Mouse (Mus musculus) intestine, postnatal 0 days (tissue): Measurements from ENCODE around the gene Pygb. TPM values are rescaled to one million over a fixed set of nuclear protein-coding genes. Genes with fewer than 3 reads are reported as not detected.

ENCODE experiments used
- ATAC-seq: fragments of 200-750 bp; cut with Nextera tagmentation; 2 replicates; pipeline ENCODE4 v1.8.0; 2017; ENCODE audit warnings: mild to moderate bottlenecking, moderate TSS enrichment, moderate library complexity
- H3K27ac ChIP-seq: fragments of 300-500 bp; sonication (generic); 2 replicates; pipeline ENCODE4 v1.5.1; 2014; ENCODE audit warnings: mild to moderate bottlenecking, low read depth, low read length, moderate library complexity
- H3K27me3 ChIP-seq: fragments of 300-500 bp; sonication (generic); replicated peaks from 2 replicates; pipeline ENCODE4 v1.6.1; 2014; ENCODE audit warnings: low read length, mixed read lengths; ENCODE audit not compliant: control insufficient read depth, insufficient read depth
- H3K36me3 ChIP-seq: fragments of 300-500 bp; sonication (generic); 2 replicates; pipeline ENCODE4 v1.6.1; 2014; ENCODE audit warnings: mild to moderate bottlenecking, moderate library complexity; ENCODE audit not compliant: control insufficient read depth, insufficient read depth
- H3K4me1 ChIP-seq: fragments of 300-500 bp; sonication (generic); replicated peaks from 2 replicates; pipeline ENCODE4 v1.6.1; 2014; ENCODE audit warnings: antibody characterized with exemption, low read length, mixed read lengths; ENCODE audit not compliant: control insufficient read depth, insufficient read depth
- H3K4me2 ChIP-seq: fragments of 300-500 bp; sonication (generic); replicated peaks from 2 replicates; pipeline ENCODE4 v1.6.1; 2014; ENCODE audit warnings: low read depth, mild to moderate bottlenecking, moderate library complexity
- H3K4me3 ChIP-seq: fragments of 300-500 bp; sonication (generic); 2 replicates; pipeline ENCODE4 v1.5.1; 2014; ENCODE audit warnings: low read depth, low read length
- H3K9ac ChIP-seq: fragments of 300-500 bp; sonication (generic); 2 replicates; pipeline ENCODE4 v1.6.1; 2014; ENCODE audit warnings: mild to moderate bottlenecking, low read depth, low read length
- H3K9me3 ChIP-seq: fragments of 300-500 bp; sonication (generic); 2 replicates; pipeline ENCODE4 v1.6.1; 2016; ENCODE audit warnings: mixed run types; ENCODE audit not compliant: control insufficient read depth
- CTCF ChIP-seq: sonication (generic); IDR thresholded peaks from 2 replicates; pipeline ENCODE4 v1.5.1; 2016; ENCODE audit warnings: low read depth, mild to moderate bottlenecking, control low read depth, antibody characterized with exemption, moderate library complexity
- WGBS: fragments of 180-500 bp; shearing (Covaris S2); extraction: QIAGEN DNeasy Blood & Tissue Kit; methylation state at CpG from one replicate; pipeline ENCODE4 v1.1.7; 2014; 5-methylcytosine and 5-hydroxymethylcytosine counted together
- polyA plus RNA-seq: library from polyadenylated mRNA; unstranded; fragments of >200 nt; fragmentation: Nextera tagmentation; extraction: Ambion mirVana; gene quantifications from 2 replicates; pipeline ENCODE4 v1.2.1, GENCODE M21; 2015

The Pygb gene
- polyA plus RNA-seq, 1 experiment from 2014 or later: 42.3 TPM

- Histone ChIP-seq H3K36me3 (peaks cover 89% of the 10 kb centered on the region), H3K9ac (no peak overlapping the region)
These were observed 45.5 kb downstream of the Pygb start for GRCm38 (mm10) chr2:150832029-150832428.

GRCm38 (mm10) chr2:150834616-150835015 lies 48.1 kb downstream of the Pygb start:
- Histone ChIP-seq H3K4me1 (no peaks in the 10 kb centered on the region), H3K9me3 (no peaks in the 10 kb centered on the region), H3K36me3 (peaks cover 78% of the 10 kb centered on the region), H3K9ac (no peak overlapping the region), H3K27ac (no peak overlapping the region), H3K27me3 (no peaks in the 10 kb centered on the region), H3K4me2 (no peak overlapping the region), H3K4me3 (no peak overlapping the region)
- no peak for ATAC-seq
- WGBS: 92% methylated on average over 7 of the region's 7 CpGs
- no peak for TF ChIP-seq CTCF

More at GRCm38 (mm10) chr2:150832029-150832428, 45.5 kb downstream of the Pygb start:
- 93% methylated on average over 7 of the region's 7 CpGs for WGBS
- TF ChIP-seq CTCF: no peak
- Histone ChIP-seq H3K27ac (no peak overlapping the region), H3K4me1 (no peaks in the 10 kb centered on the region), H3K27me3 (no peaks in the 10 kb centered on the region), H3K4me3 (no peak overlapping the region), H3K9me3 (no peaks in the 10 kb centered on the region), H3K4me2 (no peak overlapping the region)
- ATAC-seq: no peak

- Histone ChIP-seq H3K27me3 (no peaks in the 10 kb centered on the region), H3K36me3 (peaks cover 65% of the 10 kb centered on the region)
- WGBS: 96% methylated on average over 4 of the region's 4 CpGs
These were observed 49.4 kb downstream of the Pygb start for GRCm38 (mm10) chr2:150835975-150836374.

GRCm38 (mm10) chr2:150836906-150837305 lies 50.4 kb downstream of the Pygb start:
- Histone ChIP-seq H3K4me1 (no peaks in the 10 kb centered on the region), H3K4me2 (no peak overlapping the region), H3K9ac (no peak overlapping the region), H3K9me3 (no peaks in the 10 kb centered on the region), H3K4me3 (no peak overlapping the region), H3K27me3 (no peaks in the 10 kb centered on the region), H3K36me3 (peaks cover 55% of the 10 kb centered on the region), H3K27ac (no peak overlapping the region)
- TF ChIP-seq CTCF: no peak
- WGBS: 74% methylated on average over 15 of the region's 15 CpGs
- ATAC-seq: no peak

More at GRCm38 (mm10) chr2:150835975-150836374, 49.4 kb downstream of the Pygb start:
- no peak overlapping the region for H3K27ac ChIP-seq
- H3K4me3 ChIP-seq: no peak overlapping the region
- H3K9me3 ChIP-seq: no peaks in the 10 kb centered on the region
- H3K9ac ChIP-seq: no peak overlapping the region
- no peak for TF ChIP-seq CTCF
- no peak overlapping the region for H3K4me2 ChIP-seq
- ATAC-seq: no peak
- no peaks in the 10 kb centered on the region for H3K4me1 ChIP-seq

- 90% methylated on average over 3 of the region's 3 CpGs for WGBS
- no peak for ATAC-seq
- TF ChIP-seq CTCF: no peak
These were observed 51.2 kb downstream of the Pygb start for GRCm38 (mm10) chr2:150837781-150838180.

GRCm38 (mm10) chr2:150839686-150840471 lies 53.3 kb downstream of the Pygb start:
- no peak overlapping the region for H3K27ac ChIP-seq
- H3K27me3 ChIP-seq: no peaks in the 10 kb centered on the region

More at GRCm38 (mm10) chr2:150837781-150838180, 51.2 kb downstream of the Pygb start:
- no peak overlapping the region for H3K4me3 ChIP-seq
- H3K27me3 ChIP-seq: no peaks in the 10 kb centered on the region
- H3K4me1 ChIP-seq: no peaks in the 10 kb centered on the region
- no peak overlapping the region for H3K4me2 ChIP-seq
- no peak overlapping the region for H3K27ac ChIP-seq
- no peaks in the 10 kb centered on the region for H3K9me3 ChIP-seq
- H3K9ac ChIP-seq: no peak overlapping the region
- H3K36me3 ChIP-seq: peaks cover 47% of the 10 kb centered on the region

More at GRCm38 (mm10) chr2:150839686-150840471, 53.3 kb downstream of the Pygb start:
- Histone ChIP-seq H3K9me3 (no peaks in the 10 kb centered on the region), H3K4me1 (no peaks in the 10 kb centered on the region), H3K36me3 (peaks cover 27% of the 10 kb centered on the region), H3K4me2 (no peak overlapping the region), H3K9ac (no peak overlapping the region), H3K4me3 (no peak overlapping the region)
- no peak for TF ChIP-seq CTCF
- no peak for ATAC-seq
- 74% methylated on average over 12 of the region's 12 CpGs for WGBS
